Mouse (Mus musculus): ENCODE data around the gene Tmem37.

DNA sequence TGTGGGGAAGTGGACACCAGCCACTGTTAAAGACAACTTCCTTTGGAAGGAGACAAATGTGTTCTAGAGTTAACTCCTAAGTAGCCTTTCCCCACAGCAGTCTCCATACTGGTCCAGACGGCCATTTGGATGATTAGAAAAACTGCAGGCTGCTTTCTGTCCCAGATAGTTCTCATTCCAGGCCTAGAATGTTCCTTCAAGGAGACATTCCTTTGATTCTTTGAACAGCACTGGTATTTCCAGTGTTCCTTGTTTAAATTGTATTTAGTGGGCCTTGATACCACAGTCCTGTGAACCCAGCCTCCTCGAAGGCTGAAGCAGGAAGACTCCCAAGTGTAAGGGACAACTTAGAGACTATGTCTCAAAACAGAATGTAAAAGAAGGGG, 40.4 kb downstream of the Tmem37 start:
- TF ChIP-seq CTCF (IDR thresholded peaks at IDR 0.05) (no peak), EP300 (IDR thresholded peaks at IDR 0.05) (peak; percentile 73)

All from lung, postnatal 0 days (tissue).